Mouse (Mus musculus) R1 (cell line): ENCODE data around the gene Rptor.

Experiments used
- DNase-seq: peaks from one replicate; pipeline ENCODE4 v3.0.0-alpha.2; 2018; ENCODE audit warnings: low read depth, low spot score

Gene Rptor

DNA sequence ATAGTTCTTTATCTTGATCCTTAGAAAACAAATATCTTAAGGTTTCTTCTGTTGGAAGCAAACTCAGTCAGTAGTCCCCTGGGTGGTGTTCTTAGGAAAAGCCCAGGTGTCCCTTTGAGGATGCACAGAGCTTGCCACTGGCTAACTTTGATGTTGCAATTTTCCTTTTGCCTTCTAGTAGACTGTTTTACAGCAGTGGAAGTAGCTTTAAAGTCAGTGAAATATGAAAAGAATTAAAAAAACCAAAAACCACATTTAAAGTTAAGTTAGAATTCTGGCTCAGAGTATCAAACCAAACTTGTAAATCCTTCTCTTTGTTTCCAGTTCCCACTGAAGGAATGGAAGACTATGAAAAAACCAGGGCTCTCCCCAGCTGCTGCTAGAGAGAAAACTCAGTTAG lies 47.8 kb downstream of the Rptor start:
- no peak for DNase-seq

DNA sequence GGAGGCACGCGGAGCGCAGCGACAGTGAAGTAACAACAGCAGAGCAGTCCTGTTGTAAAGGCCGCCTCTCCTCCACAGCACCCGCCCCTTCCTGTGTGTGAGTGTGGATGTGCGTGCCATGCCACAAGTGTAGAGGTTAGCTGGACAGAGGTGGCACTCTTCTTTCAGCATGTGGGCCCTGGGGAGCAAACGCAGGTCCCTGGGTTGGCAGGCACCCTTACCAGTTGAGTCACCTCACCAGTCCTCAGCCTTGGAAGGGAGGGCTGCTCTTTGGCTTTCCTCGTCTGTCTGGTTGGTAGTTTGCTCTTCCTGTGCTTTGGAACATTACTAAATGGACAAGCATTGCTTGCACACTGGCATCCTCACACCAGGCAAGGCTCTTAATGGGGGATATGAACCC lies 50.6 kb downstream of the Rptor start:
- no peak for DNase-seq

DNA sequence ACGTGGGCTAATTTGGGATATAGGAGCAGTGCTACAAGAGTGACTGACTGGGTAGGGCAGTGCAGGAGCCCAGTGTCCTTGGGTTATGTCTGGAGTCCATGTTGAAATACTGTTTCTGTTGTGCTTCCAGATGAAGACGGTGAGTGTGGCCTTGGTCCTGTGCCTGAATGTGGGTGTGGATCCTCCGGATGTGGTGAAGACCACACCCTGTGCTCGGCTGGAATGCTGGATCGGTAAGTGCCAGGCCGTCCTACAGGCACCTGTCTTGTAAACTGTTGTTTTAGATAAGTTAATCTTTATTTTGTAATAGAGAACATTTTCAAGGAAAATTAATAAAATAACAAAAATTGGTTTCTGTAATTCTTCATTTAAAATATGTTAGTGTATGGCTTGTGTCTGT lies 54.8 kb downstream of the Rptor start:
- DNase-seq, result peak; percentile 89

DNA sequence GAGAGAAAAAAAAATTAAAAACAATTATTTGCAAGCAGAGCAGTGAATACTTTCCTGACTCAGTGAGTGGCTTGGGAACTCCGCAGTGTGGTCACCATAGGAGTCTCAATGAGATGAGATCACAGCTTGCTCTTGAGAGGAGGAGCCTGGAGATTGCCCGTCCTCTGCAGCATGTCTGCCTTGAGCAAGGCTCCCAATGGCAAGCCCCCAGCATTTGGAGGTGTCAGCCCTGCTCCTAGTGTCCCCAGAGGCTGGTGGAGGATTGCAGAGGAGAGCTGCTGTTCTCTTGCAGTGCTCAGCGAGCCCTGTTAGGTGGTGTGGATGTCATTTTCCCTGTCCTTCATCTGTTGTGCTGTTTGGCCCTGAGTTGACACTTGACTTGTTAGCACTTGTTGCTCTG lies 56.6 kb downstream of the Rptor start:
- DNase-seq, result peak; percentile 70

DNA sequence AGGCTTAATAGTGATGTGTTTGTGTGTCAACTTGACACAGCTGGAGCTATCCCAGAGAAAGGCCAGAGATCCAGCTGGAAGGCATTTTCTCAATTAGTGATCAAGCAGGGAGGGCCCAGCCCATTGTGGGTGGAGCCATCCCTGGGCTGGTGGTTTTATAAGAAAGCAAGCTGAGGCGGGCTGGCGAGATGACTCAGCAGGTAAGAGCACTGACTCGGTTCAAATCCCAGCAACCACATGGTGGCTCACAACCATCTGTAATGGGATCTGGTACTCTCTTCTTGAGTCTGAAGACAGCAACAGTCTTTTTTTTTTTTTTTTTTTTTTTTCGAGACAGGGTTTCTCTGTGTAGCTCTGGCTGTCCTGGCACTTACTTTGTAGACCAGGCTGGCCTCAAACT lies 58.8 kb downstream of the Rptor start:
- DNase-seq, result peak; percentile 95

DNA sequence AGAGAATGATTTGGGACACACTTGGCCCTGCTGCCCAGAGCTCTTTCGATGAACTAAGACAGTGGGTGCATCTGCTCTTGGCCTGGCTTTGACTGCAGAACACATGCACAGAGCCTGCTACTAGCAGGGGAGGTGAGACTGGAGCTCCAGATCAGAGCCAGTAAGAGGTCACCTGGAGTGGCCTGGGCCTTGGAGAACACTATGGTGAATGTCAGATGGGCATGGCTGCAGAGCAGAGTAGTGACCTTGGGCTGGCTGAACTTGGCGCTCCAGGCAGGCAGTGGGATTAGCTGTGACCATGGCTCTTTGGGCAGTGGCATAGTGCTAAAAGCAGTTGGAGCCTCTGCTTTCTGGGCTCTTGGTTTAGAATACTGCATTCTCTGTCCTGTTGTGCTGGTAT lies 61.2 kb downstream of the Rptor start:
- DNase-seq, result no peak

DNA sequence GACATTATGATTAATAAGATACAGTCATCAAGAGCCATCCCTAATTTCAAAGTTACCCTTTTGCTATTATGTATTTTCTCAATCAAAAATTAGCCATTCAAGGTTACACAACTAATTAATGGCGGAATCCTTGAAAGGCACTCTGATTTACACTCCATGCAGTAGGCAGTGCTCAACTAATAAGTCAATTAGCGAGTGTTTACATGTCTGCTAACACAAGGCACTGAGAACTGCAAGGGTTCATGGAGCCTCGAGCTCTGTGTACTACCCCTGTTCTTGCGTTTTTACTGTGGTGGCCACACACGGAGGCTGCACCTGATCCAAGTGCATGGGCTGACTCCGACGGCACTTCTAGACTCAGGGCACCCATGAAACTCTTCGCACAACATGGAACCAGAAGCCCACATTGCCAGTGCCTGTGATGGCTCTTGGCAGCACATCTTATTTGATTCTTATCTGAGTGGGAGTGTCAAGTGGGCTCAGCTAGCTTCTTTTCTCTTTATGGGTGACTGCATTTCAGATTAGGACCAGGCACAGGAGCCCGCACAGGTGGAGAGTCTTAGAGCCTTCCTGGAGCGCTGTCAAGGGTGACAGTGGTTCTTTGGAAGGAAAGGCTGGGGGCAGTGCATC lies 62.1 kb downstream of the Rptor start:
- DNase-seq, result no peak

DNA sequence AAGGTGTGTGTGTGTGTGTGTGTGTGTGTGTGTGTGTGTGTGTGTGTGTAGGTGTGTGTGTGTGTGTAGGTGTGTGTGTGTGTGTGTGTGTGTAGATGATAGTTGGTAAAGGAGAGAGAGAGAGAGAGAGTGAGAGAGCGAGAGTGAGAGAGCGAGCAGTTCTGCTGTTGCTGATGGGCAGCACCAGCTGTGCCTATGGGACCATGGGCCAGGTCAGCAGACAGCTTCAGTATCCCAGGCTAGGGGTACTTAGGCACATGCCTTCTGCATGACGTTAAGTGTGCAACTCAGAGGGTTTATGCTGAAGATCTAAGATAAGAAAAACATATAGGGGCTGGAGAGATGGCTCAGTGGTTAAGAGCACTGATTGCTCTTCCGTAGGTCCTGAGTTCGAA lies 62.6 kb downstream of the Rptor start:
- no peak for DNase-seq

DNA sequence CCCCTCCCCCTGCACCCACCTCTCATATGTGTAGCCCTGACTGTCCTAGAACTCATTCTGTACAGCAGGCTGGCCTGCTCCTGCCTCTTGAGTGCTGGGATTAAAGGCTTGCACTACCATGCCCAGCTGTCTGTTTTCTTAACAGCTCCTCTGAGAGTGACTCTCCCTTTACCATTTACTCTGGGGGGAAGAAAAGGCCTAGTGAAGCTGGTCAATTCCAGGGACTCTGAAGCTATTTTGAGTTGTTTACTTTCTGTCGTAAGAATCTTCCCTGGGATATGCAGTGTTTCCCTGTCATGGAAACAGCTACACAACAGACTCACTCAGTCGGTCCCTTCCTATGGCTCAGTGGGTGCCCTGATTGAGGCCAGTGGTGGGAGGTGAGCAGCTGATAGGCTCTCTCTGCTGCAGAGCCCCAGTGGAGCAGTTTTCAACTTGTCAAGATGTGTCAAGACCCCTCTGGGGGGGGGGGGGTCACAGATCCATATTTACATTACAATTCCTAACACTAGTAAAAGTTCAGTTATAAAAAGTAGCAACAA lies 63.9 kb downstream of the Rptor start:
- no peak for DNase-seq

DNA sequence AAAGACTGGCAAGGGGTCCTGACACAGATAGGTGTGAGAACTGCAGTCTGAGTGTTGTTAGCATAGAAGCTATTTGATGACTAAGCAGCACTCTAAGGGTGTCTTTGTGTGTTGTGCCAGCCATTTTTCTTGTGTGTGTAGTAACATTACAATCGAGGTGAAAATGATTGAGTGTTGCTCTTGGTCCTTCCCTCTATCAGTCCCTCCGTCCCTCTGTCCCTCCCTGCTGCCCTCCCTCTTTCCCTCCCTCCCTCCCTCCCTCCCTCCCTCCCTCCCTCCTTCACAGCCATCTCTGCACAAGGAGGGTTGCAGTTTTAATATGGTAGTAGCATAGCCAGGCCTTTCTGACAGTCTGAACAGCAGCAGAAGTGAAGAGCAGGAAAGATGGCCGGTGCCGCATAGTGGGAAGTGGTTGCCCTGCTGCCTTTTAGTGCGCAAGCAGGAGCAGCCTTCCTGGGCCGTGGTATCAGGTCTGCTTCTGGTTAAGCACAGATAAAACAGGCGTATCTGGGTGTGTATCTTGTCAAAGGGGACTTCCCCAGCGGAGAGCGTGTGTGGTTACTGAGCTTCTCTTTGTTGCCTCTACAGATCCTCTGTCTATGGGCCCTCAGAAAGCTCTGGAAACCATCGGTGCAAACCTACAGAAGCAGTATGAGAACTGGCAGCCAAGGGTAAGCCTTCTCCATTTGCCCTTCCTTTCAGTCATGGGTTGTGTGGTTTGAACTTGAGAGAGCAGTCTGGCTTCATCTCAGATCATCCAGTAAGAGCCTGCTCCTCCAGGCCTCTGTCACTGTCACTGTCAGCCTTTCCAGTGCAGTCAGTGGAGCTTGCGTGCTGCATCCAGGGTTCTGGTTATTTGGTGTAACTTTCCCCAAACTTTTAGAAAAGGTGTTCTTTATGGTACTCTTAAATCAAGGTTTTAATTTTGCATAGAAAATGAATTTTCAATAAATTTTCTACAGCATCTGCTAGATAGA lies 68.3 kb downstream of the Rptor start:
- no peak for DNase-seq

DNA sequence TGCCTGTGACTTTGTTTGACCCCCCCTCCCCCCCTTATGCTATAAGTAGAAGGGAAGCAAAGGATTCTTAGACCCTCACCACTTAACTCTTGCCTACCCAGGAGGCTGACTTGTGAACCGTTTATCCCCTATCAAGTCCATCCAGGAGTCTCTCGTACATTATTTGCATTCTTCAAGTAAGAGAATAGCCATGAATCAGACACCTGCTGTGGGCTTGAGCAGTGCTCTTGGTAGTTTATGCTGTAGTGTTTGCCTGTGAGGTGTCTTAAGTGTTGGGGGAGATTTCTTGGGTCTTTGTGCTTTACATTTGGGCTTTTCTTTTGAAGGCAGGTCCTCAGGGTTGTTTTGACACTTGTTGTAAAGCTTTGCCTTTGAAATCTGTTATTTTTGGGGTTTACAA lies 69.3 kb downstream of the Rptor start:
- peak; percentile 85 for DNase-seq

DNA sequence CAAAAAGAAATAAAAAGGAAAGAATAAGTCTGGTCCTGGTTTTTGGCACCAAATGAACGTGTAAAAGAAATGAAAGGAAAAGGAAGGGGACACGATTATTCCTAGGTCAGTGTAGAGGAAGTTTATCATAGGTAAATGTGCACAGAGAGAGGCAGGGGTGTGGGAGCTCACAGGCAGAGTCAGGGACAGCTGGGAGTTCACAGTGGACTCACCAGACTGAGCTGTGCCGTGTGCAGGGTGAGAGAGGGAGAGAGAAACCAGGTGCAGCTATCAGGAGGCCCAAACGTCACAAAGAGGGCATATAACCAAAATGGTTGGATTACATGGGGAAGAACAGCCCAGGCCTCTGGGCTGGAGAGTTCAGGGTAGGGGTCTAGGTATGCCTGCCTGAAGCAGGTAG lies 70.1 kb downstream of the Rptor start:
- no peak for DNase-seq

DNA sequence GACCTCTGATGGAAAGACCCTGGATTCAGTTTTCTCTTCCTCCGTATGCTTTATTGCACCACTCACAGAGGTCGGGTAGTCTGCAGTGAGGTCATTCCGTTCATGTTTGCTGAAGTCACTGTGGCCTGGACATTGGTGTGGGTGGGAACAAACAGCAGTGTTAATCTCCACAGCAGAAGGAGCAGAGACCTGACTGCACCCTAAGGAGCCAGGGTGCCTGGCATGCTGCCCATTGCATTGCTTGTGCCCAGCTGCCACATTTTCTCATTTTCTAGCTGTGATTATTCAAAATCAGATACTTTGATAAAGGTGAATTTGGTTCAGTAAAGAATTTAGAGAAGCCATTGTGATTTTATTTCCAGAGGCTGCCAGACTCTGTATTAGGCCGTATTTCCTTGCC lies 72.1 kb downstream of the Rptor start:
- DNase-seq, result no peak

DNA sequence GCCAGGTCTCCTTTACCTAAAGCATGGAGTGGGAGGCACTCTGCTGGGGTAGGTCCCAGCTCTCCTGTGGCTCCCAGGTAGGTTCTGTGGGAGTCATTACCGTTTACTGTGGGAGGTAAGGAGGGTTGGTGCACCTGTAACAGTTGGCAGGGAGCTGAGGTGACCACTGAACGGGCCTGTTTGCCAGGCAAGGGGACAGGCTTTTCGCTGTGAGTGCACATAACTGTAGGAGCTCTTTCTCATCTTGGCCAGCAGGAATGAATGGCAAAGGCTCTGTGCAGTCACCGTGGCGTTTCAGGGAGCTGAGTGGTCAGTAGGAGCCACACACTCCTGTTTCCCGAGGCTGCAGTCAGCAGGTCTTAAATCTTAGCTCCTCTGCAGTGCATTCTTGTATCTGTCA lies 72.8 kb downstream of the Rptor start:
- DNase-seq, result no peak

DNA sequence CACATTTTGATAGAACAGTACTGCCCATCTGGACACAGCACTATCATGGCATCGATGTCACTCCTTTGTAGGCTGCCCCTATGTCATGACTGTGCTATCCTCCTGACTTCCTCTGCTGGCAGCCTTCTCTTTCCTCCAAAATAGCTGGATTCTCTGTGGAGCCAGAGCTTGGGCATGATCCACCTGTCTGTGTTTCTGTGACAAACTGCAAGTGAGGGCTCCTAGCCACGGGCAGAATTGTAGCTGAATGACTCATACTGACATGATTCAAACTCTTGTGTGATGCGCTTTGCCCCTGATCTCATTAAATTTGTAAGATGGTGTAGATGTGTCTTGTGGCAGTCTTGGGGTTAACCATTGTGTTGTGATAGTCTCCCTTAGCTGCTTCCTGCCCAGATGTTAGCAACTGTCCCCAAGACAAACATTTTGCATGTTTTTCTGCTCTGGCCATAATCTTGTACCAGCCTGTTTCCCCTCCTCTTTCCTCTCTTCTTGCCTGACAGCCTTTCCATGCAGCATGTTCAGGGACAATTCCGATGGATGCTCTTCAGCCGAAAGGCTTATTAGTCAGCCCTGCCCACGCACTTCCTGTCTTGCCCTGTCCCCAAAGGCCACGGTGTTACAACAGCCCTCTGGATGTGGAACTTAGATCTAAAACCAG lies 74.2 kb downstream of the Rptor start:
- DNase-seq, result no peak

DNA sequence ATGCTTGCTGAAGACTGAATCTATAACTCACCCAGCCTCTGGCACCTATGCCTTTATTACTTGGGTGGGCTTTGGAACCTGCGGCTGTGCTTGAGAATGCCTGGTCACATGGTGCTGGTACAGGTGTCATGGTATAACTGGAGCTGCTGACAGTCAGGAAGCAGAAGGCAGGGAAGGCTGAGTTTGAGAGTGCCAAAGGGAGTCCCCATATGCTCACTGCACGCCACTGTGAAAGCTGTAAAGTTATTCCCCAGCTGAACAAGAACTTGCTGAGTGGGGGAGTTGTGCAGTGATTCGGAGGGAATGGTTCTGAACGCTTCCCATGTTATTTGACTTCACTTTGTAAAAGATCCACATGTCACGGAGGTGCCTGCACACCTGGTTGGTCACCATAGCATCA lies 75.7 kb downstream of the Rptor start:
- DNase-seq, result no peak

DNA sequence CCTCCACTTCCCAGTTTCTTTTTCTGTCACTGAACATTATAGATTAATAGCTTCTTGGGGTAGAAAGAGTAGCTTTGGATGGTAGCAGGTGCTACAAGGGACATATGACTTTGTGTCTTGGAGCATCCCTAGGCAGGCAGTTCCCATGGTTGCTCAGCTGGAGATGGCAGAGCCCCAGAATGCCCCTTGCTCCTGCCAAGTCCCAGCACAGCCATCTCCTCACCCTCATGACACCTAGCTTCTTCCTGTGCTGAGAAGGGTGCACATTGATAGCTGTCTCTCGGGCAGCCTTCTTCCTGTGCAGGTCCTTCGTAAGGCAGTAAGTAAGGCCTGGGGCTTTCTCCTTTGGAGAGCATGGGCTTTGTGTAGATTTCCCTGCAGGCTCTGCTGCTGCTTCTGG lies 78.0 kb downstream of the Rptor start:
- no peak for DNase-seq

DNA sequence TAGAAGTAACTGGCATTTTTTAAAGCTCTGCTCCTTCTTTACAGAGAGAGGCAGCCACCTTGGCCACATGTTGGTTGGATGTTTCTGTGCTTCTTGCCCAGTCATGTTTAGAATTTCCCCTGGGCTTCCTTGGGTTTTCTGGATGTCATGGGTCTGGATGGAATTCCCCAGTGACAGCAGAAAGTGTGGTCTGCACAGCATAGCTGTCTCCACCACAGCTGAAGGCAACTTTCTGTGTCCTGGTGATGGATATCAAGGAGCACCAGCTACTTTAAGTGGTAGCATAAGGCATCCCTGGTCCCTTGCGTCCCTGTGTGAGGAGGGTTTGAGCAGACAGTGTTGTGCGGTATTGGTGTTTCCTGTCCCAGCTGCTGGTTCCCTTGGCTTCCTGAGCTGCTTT lies 79.6 kb downstream of the Rptor start:
- DNase-seq, result no peak

DNA sequence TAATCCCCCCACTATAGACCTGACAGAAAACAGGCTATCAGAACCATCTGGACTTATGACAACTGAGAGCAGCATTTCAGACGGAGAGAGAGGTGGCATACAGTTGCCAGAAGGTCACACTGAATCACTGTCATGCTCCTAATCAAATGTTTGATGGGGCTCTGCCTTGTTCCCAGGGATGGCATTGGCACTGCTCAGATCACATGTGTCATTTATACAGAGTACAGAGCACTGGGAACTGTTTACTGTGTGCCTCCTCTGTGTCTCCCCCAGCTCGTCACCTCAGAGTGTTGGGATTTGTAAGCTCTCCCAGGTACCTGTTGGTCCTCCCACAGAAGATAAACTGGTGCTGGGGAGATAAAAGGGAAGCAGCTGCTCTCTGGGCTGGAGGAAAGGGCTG lies 81.1 kb downstream of the Rptor start:
- DNase-seq, result no peak

DNA sequence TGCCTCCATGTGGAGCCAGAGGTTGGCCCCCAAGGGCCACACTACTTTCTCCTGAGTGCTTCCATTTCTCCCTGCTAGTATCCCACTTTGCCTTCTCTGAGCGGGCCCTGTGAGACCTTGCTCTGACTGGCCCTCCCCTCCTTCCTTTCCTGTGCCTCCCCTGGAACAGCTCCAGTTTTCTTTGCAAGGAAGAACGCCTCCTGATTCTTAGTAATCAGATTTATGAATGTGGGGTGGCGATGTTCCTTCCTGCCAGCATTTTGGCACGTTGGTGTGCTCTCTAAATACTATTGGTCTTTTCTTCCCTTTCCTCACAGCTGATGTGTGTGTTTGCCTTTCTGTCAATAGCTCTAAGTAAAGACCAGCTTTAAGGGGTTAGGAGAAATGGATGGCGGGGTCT lies 82.8 kb downstream of the Rptor start:
- no peak for DNase-seq

DNA sequence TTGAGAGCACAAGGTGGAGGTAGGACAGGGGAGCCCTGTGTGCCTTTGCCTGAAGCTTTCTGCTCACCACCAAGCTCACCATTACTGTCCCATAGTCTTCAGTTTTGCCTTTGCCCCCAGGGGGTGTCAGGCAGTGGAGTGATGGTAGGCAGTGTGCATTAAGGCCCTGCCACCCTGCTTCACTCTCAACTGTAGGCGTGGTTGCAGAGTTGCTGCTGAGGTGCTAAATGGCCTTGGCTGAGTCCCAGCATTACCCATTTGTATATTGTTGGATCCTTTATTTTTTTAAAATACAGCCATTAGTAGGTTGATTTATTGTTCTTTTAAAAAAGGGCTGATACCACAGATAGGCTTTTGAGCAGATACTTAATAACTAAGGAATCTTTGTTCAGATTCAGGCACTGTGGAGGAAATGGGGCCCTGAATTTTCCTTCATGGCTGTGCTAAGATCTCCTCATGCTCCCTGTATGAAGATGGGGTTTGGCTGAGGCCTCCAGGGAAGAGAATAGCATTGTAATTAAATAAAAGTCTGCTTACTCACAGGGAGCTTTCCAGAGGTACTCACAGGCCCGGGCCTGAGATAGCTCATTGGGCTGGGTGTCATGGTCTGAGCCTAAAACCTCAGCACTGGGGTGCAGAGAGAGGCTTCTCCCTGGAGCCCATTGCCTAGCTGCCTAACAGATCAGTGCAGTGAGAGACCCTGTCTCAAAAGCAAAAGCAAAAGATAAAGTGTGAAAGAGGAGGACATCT lies 83.4 kb downstream of the Rptor start:
- no peak for DNase-seq

DNA sequence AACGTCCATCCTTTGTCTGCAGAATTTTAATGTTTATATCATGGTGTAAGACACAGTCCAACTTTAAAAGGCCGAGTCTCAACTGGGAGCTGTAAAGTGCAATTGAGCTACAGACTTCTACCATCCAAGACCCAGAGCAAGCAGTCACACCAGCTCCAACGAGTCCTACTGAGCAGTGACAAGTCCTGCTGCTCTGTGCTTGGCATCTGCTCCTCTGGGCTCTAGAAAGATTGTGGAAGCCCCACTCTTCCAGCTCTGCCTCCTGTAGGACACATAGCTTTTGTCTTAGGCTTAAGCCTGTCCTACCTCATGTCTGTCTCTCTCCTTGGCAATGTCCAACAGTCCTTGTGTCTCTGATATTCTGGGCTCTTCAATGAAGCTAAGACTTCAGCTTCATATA lies 84.6 kb downstream of the Rptor start:
- DNase-seq, result no peak
